ENCODE assay signal across 25 mouse cellular contexts in the genomic region with DNA sequence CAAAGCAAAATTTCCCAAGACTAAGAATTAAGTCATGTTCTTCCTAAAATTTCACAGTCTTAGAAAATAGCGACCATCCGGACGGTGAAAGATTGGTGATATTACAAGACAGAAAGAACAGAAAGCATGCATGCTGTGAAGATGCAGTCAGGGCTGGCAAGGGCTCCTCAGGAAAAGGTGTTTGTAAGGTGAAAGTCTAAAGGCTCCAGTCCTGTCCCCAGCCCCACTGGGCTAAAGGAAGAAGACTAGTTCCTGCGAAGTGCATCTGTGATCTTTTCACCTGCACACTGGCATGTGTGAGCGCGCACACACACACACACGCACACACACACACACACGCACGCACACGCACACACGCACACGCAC.
A peak's percentile ranks its signal among the peaks of the same experiment; 100 is the strongest.
DNase-seq lines count a peak whose midpoint lies in the region; ATAC-seq and TF ChIP-seq lines count a peak whose summit lies in the region.
"Had no signal": no experiment of that assay in that cellular context is flagged by ENCODE, and none has a peak within 500 bp of the region (broad histone marks: within the 10 kb centered on the region; RNA-seq: fewer than 3 reads in every experiment).

No protein-coding gene starts in this region.

- WGBS in forebrain, embryonic 16.5 days = 79% methylated on average over 12 of the region's 12 CpGs
- 77% methylated on average over 12 of the region's 12 CpGs for WGBS in stomach, postnatal 0 days

- H3K4me3 ChIP-seq in layer of hippocampus, adult 2 months = no peak overlapping the region
- peak overlapping the region in 1 of 3 experiments; percentile 51 for H3K4me3 ChIP-seq in CH12.LX (replicated peaks in 1 of 3; ENCODE audit: low read depth in 2 of 3, low read length in 2 of 3, poor library complexity in 1 of 3)
- no peak overlapping the region for H3K4me3 ChIP-seq in forebrain, embryonic 16.5 days (replicated peaks; ENCODE audit: low read length)
- no peak overlapping the region for H3K4me3 ChIP-seq in stomach, postnatal 0 days (ENCODE audit: low read depth, low read length)
- H3K4me3 ChIP-seq: embryonic facial prominence, embryonic 15.5 days; heart, embryonic 13.5 days; hindbrain, embryonic 13.5 days; intestine, embryonic 15.5 days; limb, embryonic 13.5 days; liver, embryonic 12.5 days; midbrain, embryonic 12.5 days; stomach, embryonic 15.5 days had no signal

- no peak for TF ChIP-seq RAD21 in CH12.LX (IDR thresholded peaks at IDR 0.05; ENCODE audit: low read depth, low read length)

- H3K27me3 ChIP-seq in CH12.LX (replicated peaks) = no peaks in the 10 kb centered on the region
- no peaks in the 10 kb centered on the region for H3K27me3 ChIP-seq in forebrain, embryonic 16.5 days (replicated peaks; ENCODE audit: control insufficient read depth, insufficient read depth, low read length)
- H3K27me3 ChIP-seq in stomach, postnatal 0 days (ENCODE audit: control insufficient read depth, insufficient read depth, low read length) = no peaks in the 10 kb centered on the region
- H3K27me3 ChIP-seq: embryonic facial prominence, embryonic 15.5 days; heart, embryonic 13.5 days; intestine, embryonic 15.5 days; limb, embryonic 13.5 days; liver, embryonic 12.5 days; midbrain, embryonic 12.5 days; stomach, embryonic 15.5 days had no signal

- no peak for ATAC-seq in forebrain, embryonic 16.5 days
- no peak for ATAC-seq in stomach, postnatal 0 days (ENCODE audit: low FRiP score, low TSS enrichment)
- ATAC-seq: intestine, embryonic 15.5 days had no signal

- no peaks in the 10 kb centered on the region for H3K9me3 ChIP-seq in CH12.LX (replicated peaks; ENCODE audit: low read length)
- no peaks in the 10 kb centered on the region for H3K9me3 ChIP-seq in forebrain, embryonic 16.5 days (ENCODE audit: control insufficient read depth, low read length)
- no peaks in the 10 kb centered on the region for H3K9me3 ChIP-seq in stomach, postnatal 0 days (ENCODE audit: control insufficient read depth, low read length)
- H3K9me3 ChIP-seq: embryonic facial prominence, embryonic 15.5 days; heart, embryonic 13.5 days; hindbrain, embryonic 13.5 days; intestine, embryonic 15.5 days; limb, embryonic 13.5 days; liver, embryonic 12.5 days; midbrain, embryonic 12.5 days; stomach, embryonic 15.5 days had no signal

- dilution Hi-C loops in CH12.LX (cut with MboI; ENCODE audit: extremely low pct_ligation_motif_present, extremely low pct_unique_long_range_greater_than_20kb, low sequenced_read_pairs) = no loop called here

- no peak for TF ChIP-seq POLR2A in CH12.LX (IDR thresholded peaks at IDR 0.05; ENCODE audit: low read depth, low read length)

- no peak overlapping the region for H3K9ac ChIP-seq in CH12.LX (ENCODE audit: insufficient read depth, low read depth)
- H3K9ac ChIP-seq in forebrain, embryonic 16.5 days (replicated peaks; ENCODE audit: low read depth, low read length) = no peak overlapping the region
- H3K9ac ChIP-seq in stomach, postnatal 0 days (ENCODE audit: low read length) = no peak overlapping the region
- H3K9ac ChIP-seq: embryonic facial prominence, embryonic 15.5 days; heart, embryonic 13.5 days; hindbrain, embryonic 13.5 days; intestine, embryonic 15.5 days; limb, embryonic 13.5 days; liver, embryonic 12.5 days; midbrain, embryonic 12.5 days; stomach, embryonic 15.5 days had no signal

- no peaks in the 10 kb centered on the region for H3K79me2 ChIP-seq in CH12.LX (replicated peaks; ENCODE audit: control insufficient read depth, extremely low read depth, insufficient read depth, poor library complexity, severe bottlenecking)

- DNase-seq in cerebellum, postnatal 14 days = peak; percentile 44 to 47
- no peak for DNase-seq in cerebellum, adult 18-20 months
- no peak for DNase-seq in layer of hippocampus, adult 2 months (ENCODE audit: low spot score in 2 of 2)
- no peak for DNase-seq in layer of hippocampus, adult 9-10 months (ENCODE audit: low spot score)
- DNase-seq in CH12.LX (ENCODE audit: extremely low read depth) = no peak
- DNase-seq in stomach, postnatal 0 days (ENCODE audit: low spot score) = no peak
- no peak for DNase-seq in Muller cell, postnatal 12 days (ENCODE audit: inconsistent ontology term)
- DNase-seq: adrenal gland, postnatal 14 days; gastrocnemius, postnatal 14 days; heart, adult 18-20 months; heart, postnatal 14 days; kidney, adult 9 months; kidney, postnatal 14 days; layer of hippocampus, postnatal 36 days; lung, adult 18-20 months; lung, postnatal 10 days had no signal

- H3K4me2 ChIP-seq in CH12.LX (ENCODE audit: insufficient read depth, low read depth, poor library complexity, severe bottlenecking) = no peak overlapping the region
- no peak overlapping the region for H3K4me2 ChIP-seq in forebrain, embryonic 16.5 days (ENCODE audit: low read length)
- H3K4me2 ChIP-seq in stomach, postnatal 0 days (replicated peaks; ENCODE audit: low read depth) = no peak overlapping the region
- H3K4me2 ChIP-seq: embryonic facial prominence, embryonic 15.5 days; heart, embryonic 13.5 days; hindbrain, embryonic 13.5 days; intestine, embryonic 15.5 days; limb, embryonic 13.5 days; liver, embryonic 12.5 days; midbrain, embryonic 12.5 days; stomach, embryonic 15.5 days had no signal

- peaks cover 16 to 51% of the 10 kb centered on the region in 2 experiments for H3K4me1 ChIP-seq in CH12.LX (ENCODE audit: control insufficient read depth in 1 of 2, insufficient read depth in 2 of 2)
- H3K4me1 ChIP-seq in forebrain, embryonic 16.5 days (replicated peaks; ENCODE audit: control insufficient read depth, insufficient read depth, low read length) = peaks cover 42% of the 10 kb centered on the region
- no peaks in the 10 kb centered on the region for H3K4me1 ChIP-seq in stomach, postnatal 0 days (replicated peaks; ENCODE audit: control insufficient read depth, insufficient read depth)
- H3K4me1 ChIP-seq: embryonic facial prominence, embryonic 15.5 days; intestine, embryonic 15.5 days; limb, embryonic 13.5 days; stomach, embryonic 15.5 days had no signal

- no peak for TF ChIP-seq CTCF in layer of hippocampus, adult 2 months (conservative IDR thresholded peaks at IDR 0.05)
- no peak for TF ChIP-seq CTCF in CH12.LX (conservative IDR thresholded peaks at IDR 0.05 in 1 of 2, IDR thresholded peaks at IDR 0.05 in 1 of 2; ENCODE audit: low read depth in 2 of 2, low read length in 2 of 2)
- TF ChIP-seq CTCF in stomach, postnatal 0 days (IDR thresholded peaks at IDR 0.05; ENCODE audit: low read depth) = no peak

- in situ Hi-C loops in CH12.LX (cut with MboI; ENCODE audit: low pct_ligation_motif_present, low pct_unique_long_range_greater_than_20kb, low sequenced_read_pairs) = no loop called here

- H3K36me3 ChIP-seq in CH12.LX (replicated peaks in 1 of 2; ENCODE audit: control insufficient read depth in 1 of 2, insufficient read depth in 1 of 2, low read length in 1 of 2) = peaks cover 0 to 3% of the 10 kb centered on the region in 2 experiments
- H3K36me3 ChIP-seq in forebrain, embryonic 16.5 days (ENCODE audit: control insufficient read depth, insufficient read depth) = no peaks in the 10 kb centered on the region
- H3K36me3 ChIP-seq in stomach, postnatal 0 days (ENCODE audit: control insufficient read depth, insufficient read depth, low read length) = no peaks in the 10 kb centered on the region
- H3K36me3 ChIP-seq: embryonic facial prominence, embryonic 15.5 days; heart, embryonic 13.5 days; hindbrain, embryonic 13.5 days; intestine, embryonic 15.5 days; limb, embryonic 13.5 days; liver, embryonic 12.5 days; midbrain, embryonic 12.5 days; stomach, embryonic 15.5 days had no signal

- peak overlapping the region; percentile 71 for H3K27ac ChIP-seq in layer of hippocampus, adult 2 months
- peak overlapping the region; percentile 26 for H3K27ac ChIP-seq in CH12.LX (ENCODE audit: insufficient read depth, low read depth)
- H3K27ac ChIP-seq in forebrain, embryonic 16.5 days (ENCODE audit: low read length) = peak overlapping the region; percentile 86
- H3K27ac ChIP-seq in stomach, postnatal 0 days (replicated peaks) = no peak overlapping the region
- H3K27ac ChIP-seq: embryonic facial prominence, embryonic 15.5 days; heart, embryonic 13.5 days; intestine, embryonic 15.5 days; limb, embryonic 13.5 days; liver, embryonic 12.5 days; stomach, embryonic 15.5 days had no signal

- no peak for TF ChIP-seq EP300 in CH12.LX (IDR thresholded peaks at IDR 0.05; ENCODE audit: low read length)
- no peak for TF ChIP-seq EP300 in stomach, postnatal 0 days (optimal IDR thresholded peaks at IDR 0.05)

TF ChIP-seq in CH12.LX, 34 proteins besides CTCF, POLR2A, EP300 and RAD21:
- TF ChIP-seq MAX (IDR thresholded peaks at IDR 0.05; ENCODE audit: low read length) (peak; percentile 8; the same call in 1 of the 2 replicates), ZMIZ1 (IDR thresholded peaks at IDR 0.05; ENCODE audit: low read depth, low read length) (no peak), SIN3A (IDR thresholded peaks at IDR 0.05; ENCODE audit: low read length) (0 out of 2 replicates have a peak, but pooled peaks have one; percentile 7)

Comparison
In these comparisons a context has a peak if more than half of its experiments do, and no peak if none do; other contexts are left out.
1. DNase-seq: peak in cerebellum, postnatal 14 days (2 of 2); none in cerebellum, adult 18-20 months (0 of 2), layer of hippocampus, adult 2 months (0 of 2), layer of hippocampus, adult 9-10 months (single experiment), CH12.LX (single experiment), stomach, postnatal 0 days (single experiment) and Muller cell, postnatal 12 days (single experiment).